Mouse (Mus musculus) c-Kit-negative CD71-positive TER-119-positive erythroid progenitor cells, embryonic 14.5 days (primary cell): ENCODE measurements around the gene Ppp1r14d.

Experiments
- DNase-seq: peaks from one replicate; pipeline ENCODE4 v3.0.0-alpha.2; 2013; ENCODE audit warnings: low read depth, low spot score

Gene Ppp1r14d

GRCm38 (mm10) chr2:119237210-119237870 is 7.6 kb upstream of the Ppp1r14d start, which contains the start of gene Spint1:
TSS of gene Spint1 (plus strand) at chr2:119237362.
- DNase-seq: no peak

- DNase-seq: no peak
Observed at GRCm38 (mm10) chr2:119236682-119237209, 7.0 kb upstream of the Ppp1r14d start.

- DNase-seq: no peak
Observed at GRCm38 (mm10) chr2:119209176-119209507, 20.6 kb downstream of the Ppp1r14d start.

GRCm38 (mm10) chr2:119208344-119209175 is 21.1 kb downstream of the Ppp1r14d start, which contains the start of the genes Zfyve19 and Dnajc17:
TSS of gene Zfyve19 (plus strand) at chr2:119208617.
TSS of gene Dnajc17 (minus strand) at chr2:119208795.
- DNase-seq: peak; percentile 89

- DNase-seq: no peak
Observed at GRCm38 (mm10) chr2:119207961-119208343, 21.8 kb downstream of the Ppp1r14d start.

GRCm38 (mm10) chr2:119203871-119204460 is 25.7 kb downstream of the Ppp1r14d start:
- no peak for DNase-seq

- DNase-seq: no peak
Observed at GRCm38 (mm10) chr2:119202914-119203453, 26.7 kb downstream of the Ppp1r14d start.

- no peak for DNase-seq
Observed at GRCm38 (mm10) chr2:119198934-119199333, 30.8 kb downstream of the Ppp1r14d start.

GRCm38 (mm10) chr2:119198049-119198448 is 31.7 kb downstream of the Ppp1r14d start:
- no peak for DNase-seq

- no peak for DNase-seq
Observed at GRCm38 (mm10) chr2:119197493-119197892, 32.2 kb downstream of the Ppp1r14d start.

GRCm38 (mm10) chr2:119196316-119197108 is 33.2 kb downstream of the Ppp1r14d start:
- no peak for DNase-seq

- no peak for DNase-seq
Observed at GRCm38 (mm10) chr2:119194140-119194539, 35.6 kb downstream of the Ppp1r14d start.

- no peak for DNase-seq
Observed at GRCm38 (mm10) chr2:119190969-119191368, 38.7 kb downstream of the Ppp1r14d start.

GRCm38 (mm10) chr2:119189029-119189710 is 40.5 kb downstream of the Ppp1r14d start:
- peak; percentile 79 for DNase-seq

GRCm38 (mm10) chr2:119182914-119183313 is 46.8 kb downstream of the Ppp1r14d start:
- no peak for DNase-seq

GRCm38 (mm10) chr2:119177384-119177939 is 52.2 kb downstream of the Ppp1r14d start:
- DNase-seq: no peak

- DNase-seq: no peak
Observed at GRCm38 (mm10) chr2:119176761-119177160, 52.9 kb downstream of the Ppp1r14d start.

GRCm38 (mm10) chr2:119175614-119176013 is 54.1 kb downstream of the Ppp1r14d start:
- DNase-seq: no peak

GRCm38 (mm10) chr2:119174866-119175265 is 54.8 kb downstream of the Ppp1r14d start:
- DNase-seq: no peak

GRCm38 (mm10) chr2:119173991-119174651 is 55.6 kb downstream of the Ppp1r14d start, which contains the start of gene Gm14137:
TSS of gene Gm14137 (plus strand) at chr2:119174509.
- DNase-seq: no peak
